9 mouse cellular contexts compared by ENCODE assay signal in the genomic region with DNA sequence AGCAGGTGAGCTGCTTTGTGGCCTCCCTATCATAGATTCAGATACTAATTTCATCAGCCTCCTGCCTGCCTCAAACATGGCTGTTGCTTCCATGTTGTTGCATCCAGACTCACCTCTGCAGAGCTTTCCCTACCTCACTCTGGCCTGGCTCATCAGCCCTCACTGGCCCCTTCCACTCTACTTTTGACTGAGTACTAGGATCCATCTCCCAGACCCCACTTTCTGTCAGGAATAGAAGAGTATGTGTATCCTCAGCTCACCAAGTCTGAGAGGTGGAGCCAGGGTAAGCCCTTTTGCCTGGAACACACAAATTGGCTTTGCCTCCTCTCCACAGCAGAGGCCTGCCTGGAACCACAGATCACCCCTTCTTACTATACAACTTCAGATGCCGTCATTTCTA. TPM values are rescaled to one million over a fixed set of nuclear protein-coding genes. Genes with fewer than 3 reads are reported as not detected.
DNase-seq lines count a peak whose midpoint lies in the region; ATAC-seq and TF ChIP-seq lines count a peak whose summit lies in the region.
"Had no signal": no experiment of that assay in that cellular context is flagged by ENCODE, and none has a peak within 500 bp of the region (broad histone marks: within the 10 kb centered on the region; RNA-seq: fewer than 3 reads in every experiment).

No protein-coding gene starts in this region.

- no peak for DNase-seq in heart, postnatal 36 days
- no peak for DNase-seq in frontal cortex, postnatal 10 days (ENCODE audit: low spot score in 2 of 2)
- DNase-seq in adrenal gland, postnatal 36 days, result no peak
- DNase-seq in kidney, adult 8-10 months, result no peak
- DNase-seq: kidney, adult 11 months had no signal

- 90% methylated on average over 1 of the region's 1 CpGs for WGBS in heart, embryonic 13.5 days
- WGBS in forebrain, embryonic 13.5 days, result 85% methylated on average over 1 of the region's 1 CpGs
- WGBS in liver, embryonic 15.5 days (ENCODE audit: insufficient replicate concordance), result 76% methylated on average over 1 of the region's 1 CpGs

- intact Hi-C loops in heart, postnatal 36 days (cut with DNase I), result loop anchor here (2.0 to 10.0 kb wide), 4 partner anchors 70 to 561 kb away; partner anchors contain the start of gene F8a

- peaks cover 28% of the 10 kb centered on the region for H3K36me3 ChIP-seq in heart, embryonic 13.5 days
- peaks cover 72% of the 10 kb centered on the region for H3K36me3 ChIP-seq in E14TG2a.4 (ENCODE audit: insufficient read depth, low read length)
- peaks cover 22% of the 10 kb centered on the region; the same call in 1 of the 2 replicates for H3K36me3 ChIP-seq in forebrain, embryonic 13.5 days (ENCODE audit: poor library complexity, severe bottlenecking)
- peaks cover 26% of the 10 kb centered on the region for H3K36me3 ChIP-seq in liver, embryonic 15.5 days (replicated peaks)

- H3K9me3 ChIP-seq in heart, embryonic 13.5 days, result no peaks in the 10 kb centered on the region
- no peaks in the 10 kb centered on the region for H3K9me3 ChIP-seq in E14TG2a.4 (ENCODE audit: low read length)
- no peaks in the 10 kb centered on the region for H3K9me3 ChIP-seq in forebrain, embryonic 13.5 days (replicated peaks)
- no peaks in the 10 kb centered on the region for H3K9me3 ChIP-seq in liver, embryonic 15.5 days (replicated peaks)

- TF ChIP-seq CTCF in E14TG2a.4 (conservative IDR thresholded peaks at IDR 0.05; ENCODE audit: low read length), result no peak

- no peaks in the 10 kb centered on the region; the same call in 1 of the 2 replicates for H3K27me3 ChIP-seq in heart, embryonic 13.5 days (replicated peaks)
- H3K27me3 ChIP-seq in E14TG2a.4 (ENCODE audit: insufficient read depth, low read length), result no peaks in the 10 kb centered on the region
- H3K27me3 ChIP-seq in forebrain, embryonic 13.5 days, result no peaks in the 10 kb centered on the region
- H3K27me3 ChIP-seq in liver, embryonic 15.5 days, result no peaks in the 10 kb centered on the region

- H3K27ac ChIP-seq in heart, embryonic 13.5 days (replicated peaks), result no peak overlapping the region
- H3K27ac ChIP-seq in forebrain, embryonic 13.5 days, result no peak overlapping the region
- no peak overlapping the region for H3K27ac ChIP-seq in liver, embryonic 15.5 days (replicated peaks)

- peak overlapping the region; percentile 71 for H3K4me3 ChIP-seq in heart, embryonic 13.5 days
- H3K4me3 ChIP-seq in E14TG2a.4 (replicated peaks; ENCODE audit: low read length), result peak overlapping the region; percentile 89
- no peak overlapping the region for H3K4me3 ChIP-seq in forebrain, embryonic 13.5 days
- peak overlapping the region; percentile 72 for H3K4me3 ChIP-seq in liver, embryonic 15.5 days (replicated peaks)

- no peak for ATAC-seq in heart, embryonic 13.5 days (ENCODE audit: extremely low read depth, insufficient number of reproducible peaks, low FRiP score, low TSS enrichment)
- no peak for ATAC-seq in forebrain, embryonic 13.5 days
- ATAC-seq in liver, embryonic 15.5 days (ENCODE audit: insufficient read depth), result no peak

- peak overlapping the region; percentile 88 for H3K9ac ChIP-seq in heart, embryonic 13.5 days
- H3K9ac ChIP-seq in forebrain, embryonic 13.5 days, result no peak overlapping the region; the same call in 1 of the 2 replicates
- 0 out of 2 replicates have a peak overlapping the region, but pooled peaks have one; percentile 74 for H3K9ac ChIP-seq in liver, embryonic 15.5 days

- peaks cover 22% of the 10 kb centered on the region for H3K4me1 ChIP-seq in heart, embryonic 13.5 days
- peaks cover 72% of the 10 kb centered on the region for H3K4me1 ChIP-seq in E14TG2a.4 (replicated peaks; ENCODE audit: low read depth, low read length)
- H3K4me1 ChIP-seq in forebrain, embryonic 13.5 days, result peaks cover 25% of the 10 kb centered on the region
- H3K4me1 ChIP-seq in liver, embryonic 15.5 days (replicated peaks), result peaks cover 31% of the 10 kb centered on the region

- H3K4me2 ChIP-seq in heart, embryonic 13.5 days, result peak overlapping the region; percentile 78
- peak overlapping the region; percentile 67 for H3K4me2 ChIP-seq in forebrain, embryonic 13.5 days
- peak overlapping the region; percentile 76 for H3K4me2 ChIP-seq in liver, embryonic 15.5 days

RNA-seq across cellular contexts. Expression of gene Ssr4, which starts 1.7 kb away (rescaled TPM):
- polyA plus RNA-seq in heart, embryonic 13.5 days (2015; fragmentation: Nextera tagmentation; extraction: Ambion mirVana), result 151 and 163 TPM in 2 replicates
- 10 to 100 TPM; 79.0 to 89.6 TPM for total RNA-seq in heart, postnatal 36 days (2021)
- polyA plus RNA-seq in forebrain, embryonic 13.5 days (2015; fragmentation: Nextera tagmentation; extraction: Ambion mirVana), result 129 and 133 TPM in 2 replicates
- 162 and 163 TPM in 2 replicates for polyA plus RNA-seq in liver, embryonic 15.5 days (2015; fragmentation: Nextera tagmentation; extraction: Ambion mirVana)
- total RNA-seq in adrenal gland, postnatal 36 days (2021), result 100 to 1,000 TPM; 161 to 166 TPM

RNA-seq across cellular contexts. Expression of gene Idh3g, which starts 1.8 kb away (rescaled TPM):
- polyA plus RNA-seq in heart, embryonic 13.5 days (2015; fragmentation: Nextera tagmentation; extraction: Ambion mirVana), result 344 and 399 TPM in 2 replicates
- total RNA-seq in heart, postnatal 36 days (2021), result 100 to 1,000 TPM; 621 to 648 TPM
- polyA plus RNA-seq in forebrain, embryonic 13.5 days (2015; fragmentation: Nextera tagmentation; extraction: Ambion mirVana), result 205 and 225 TPM in 2 replicates
- 117 and 127 TPM in 2 replicates for polyA plus RNA-seq in liver, embryonic 15.5 days (2015; fragmentation: Nextera tagmentation; extraction: Ambion mirVana)
- total RNA-seq in adrenal gland, postnatal 36 days (2021), result 100 to 1,000 TPM; 412 to 482 TPM

RNA-seq across cellular contexts. Expression of gene Srpk3, which starts 14.3 kb away (rescaled TPM):
- polyA plus RNA-seq in heart, embryonic 13.5 days (2015; fragmentation: Nextera tagmentation; extraction: Ambion mirVana), result 76.2 and 85.8 TPM in 2 replicates
- total RNA-seq in heart, postnatal 36 days (2021), result 10 to 100 TPM; 31.0 to 33.7 TPM
- polyA plus RNA-seq in forebrain, embryonic 13.5 days (2015; fragmentation: Nextera tagmentation; extraction: Ambion mirVana), result 1.7 and 1.8 TPM in 2 replicates
- polyA plus RNA-seq in liver, embryonic 15.5 days (2015; fragmentation: Nextera tagmentation; extraction: Ambion mirVana), result 1.9 and 2.9 TPM in 2 replicates
- total RNA-seq in adrenal gland, postnatal 36 days (2021), result under 1 TPM in 1 of 2 experiments, not detected in 1; 0.33 TPM

RNA-seq across cellular contexts. Expression of gene Plxnb3, which starts 31.6 kb away (rescaled TPM):
- polyA plus RNA-seq in heart, embryonic 13.5 days (2015; fragmentation: Nextera tagmentation; extraction: Ambion mirVana), result 0.46 and 0.51 TPM in 2 replicates
- total RNA-seq in heart, postnatal 36 days (2021), result 1 to 10 TPM; 1.6 to 2.1 TPM
- 0.03 and 0.10 TPM in 2 replicates for polyA plus RNA-seq in forebrain, embryonic 13.5 days (2015; fragmentation: Nextera tagmentation; extraction: Ambion mirVana)
- polyA plus RNA-seq in liver, embryonic 15.5 days (2015; fragmentation: Nextera tagmentation; extraction: Ambion mirVana), result 0.29 and 0.45 TPM in 2 replicates
- under 1 TPM; 0.30 to 0.66 TPM for total RNA-seq in adrenal gland, postnatal 36 days (2021)

RNA-seq across cellular contexts. Expression of gene Pdzd4, which starts 36.3 kb away (rescaled TPM):
- 0.27 and 0.34 TPM in 2 replicates for polyA plus RNA-seq in heart, embryonic 13.5 days (2015; fragmentation: Nextera tagmentation; extraction: Ambion mirVana)
- 1 to 10 TPM; 1.4 to 1.5 TPM for total RNA-seq in heart, postnatal 36 days (2021)
- polyA plus RNA-seq in forebrain, embryonic 13.5 days (2015; fragmentation: Nextera tagmentation; extraction: Ambion mirVana), result 3.1 and 3.5 TPM in 2 replicates
- 0.07 and 0.08 TPM in 2 replicates for polyA plus RNA-seq in liver, embryonic 15.5 days (2015; fragmentation: Nextera tagmentation; extraction: Ambion mirVana)
- 1 to 10 TPM; 2.9 to 4.4 TPM for total RNA-seq in adrenal gland, postnatal 36 days (2021)

Comparison
In these comparisons a context has a peak if more than half of its experiments do, and no peak if none do; other contexts are left out.
1. RNA of gene Srpk3, which starts 14.3 kb away (polyA plus RNA-seq): 76.2 to 85.8 TPM in heart, embryonic 13.5 days; 1.9 to 2.9 TPM in liver, embryonic 15.5 days and 1.7 to 1.8 TPM in forebrain, embryonic 13.5 days; every median in the first group is over 10 times any median in the second.
2. Peak in every context shown above with its lines, with median percentiles within 50 percentile points of each other: H3K4me2 ChIP-seq.